Mouse (Mus musculus): Measurements from ENCODE around the gene Olfr979.
"Not testable (repeated sequence)": the region's sequence is repeated elsewhere in the genome, so short reads cannot be mapped to it uniquely, and the experiment has no call there.

The Olfr979 gene

GRCm38 (mm10) chr9:40003365-40003764, at the start of gene Olfr979:
TSS of gene Olfr979 (minus strand) at chr9:40003465.
- no peak for DNase-seq

- no peak for DNase-seq
Observed at GRCm38 (mm10) chr9:40050138-40050537, 46.9 kb upstream of the Olfr979 start.

- DNase-seq, result no peak
Observed at GRCm38 (mm10) chr9:40021164-40021563, 17.9 kb upstream of the Olfr979 start, which contains the start of gene Olfr981. TSS of gene Olfr981 (plus strand) at chr9:40021464.

GRCm38 (mm10) chr9:40009482-40009881, 6.2 kb upstream of the Olfr979 start, which contains the start of gene Olfr980:
TSS of gene Olfr980 (minus strand) at chr9:40009582.
- no peak for DNase-seq

GRCm38 (mm10) chr9:39991813-39992212, 11.5 kb downstream of the Olfr979 start, which contains the start of gene Olfr978:
TSS of gene Olfr978 (plus strand) at chr9:39992113.
- DNase-seq, result no peak

GRCm38 (mm10) chr9:39976581-39977145, 26.6 kb downstream of the Olfr979 start:
- not testable (repeated sequence) for DNase-seq

GRCm38 (mm10) chr9:39961033-39961432, 42.2 kb downstream of the Olfr979 start, which contains the start of gene Olfr976:
TSS of gene Olfr976 (minus strand) at chr9:39961133.
- not testable (repeated sequence) for DNase-seq

- no peak for DNase-seq
Observed at GRCm38 (mm10) chr9:39951946-39952345, 51.3 kb downstream of the Olfr979 start, which contains the start of gene Olfr975. TSS of gene Olfr975 (minus strand) at chr9:39952046.

All from kidney, adult 9 months (tissue).